Mouse (Mus musculus): ENCODE data around the gene Naa10.
A peak's percentile ranks its signal among the peaks of the same experiment; 100 is the strongest.

DNA sequence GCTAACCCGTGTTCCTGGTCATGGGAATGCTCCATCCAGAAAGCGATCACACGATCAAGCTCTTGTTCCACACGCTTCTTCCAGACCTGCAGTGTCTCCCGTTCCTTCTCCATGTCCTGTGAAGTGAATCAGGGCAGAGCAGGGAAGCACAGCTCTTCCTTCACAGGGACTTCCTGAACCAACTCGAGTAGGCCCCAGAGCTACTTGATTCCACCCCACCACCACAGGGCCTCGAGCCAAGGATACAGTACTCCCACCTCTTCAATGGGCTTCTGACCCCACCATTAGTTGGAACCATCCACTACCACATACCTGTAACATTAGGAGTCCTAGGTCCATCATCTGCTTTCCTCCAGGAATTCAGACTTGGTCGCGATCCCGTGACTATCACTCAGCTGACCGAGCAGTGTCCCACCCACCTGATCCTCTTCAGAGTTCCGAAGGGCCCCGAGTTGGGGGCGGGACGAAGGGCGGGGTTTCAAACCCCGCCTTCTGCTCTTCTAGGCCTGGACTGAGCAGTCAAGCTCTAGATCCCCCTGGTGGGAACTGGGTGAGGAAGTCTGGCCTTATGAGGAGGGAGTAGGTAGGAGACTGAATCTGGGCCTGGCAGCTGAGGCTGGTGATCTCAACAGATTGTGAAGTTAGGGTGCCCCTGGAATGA lies 8.8 kb upstream of the Naa10 start, which contains the start of gene Renbp:
- TF ChIP-seq POLR2A (IDR thresholded peaks at IDR 0.05; ENCODE audit: borderline replicate concordance, extremely low read depth, low read depth, low read length) (peak; percentile 40; the same call in 1 of the 2 replicates), CTCF (IDR thresholded peaks at IDR 0.05; ENCODE audit: insufficient read depth, low read length) (peak; percentile 19; the same call in 1 of the 2 replicates)

Measured in lung, adult 2 months (tissue).